Mouse (Mus musculus): ENCODE data around the gene Cbx3. TPM values are rescaled to one million over a fixed set of nuclear protein-coding genes. Genes with fewer than 3 reads are reported as not detected.
A peak's percentile ranks its signal among the peaks of the same experiment; 100 is the strongest.

Cbx3 gene
- total and polyA plus RNA-seq, 3 experiments: 145 to 300 (median 258) TPM

DNA sequence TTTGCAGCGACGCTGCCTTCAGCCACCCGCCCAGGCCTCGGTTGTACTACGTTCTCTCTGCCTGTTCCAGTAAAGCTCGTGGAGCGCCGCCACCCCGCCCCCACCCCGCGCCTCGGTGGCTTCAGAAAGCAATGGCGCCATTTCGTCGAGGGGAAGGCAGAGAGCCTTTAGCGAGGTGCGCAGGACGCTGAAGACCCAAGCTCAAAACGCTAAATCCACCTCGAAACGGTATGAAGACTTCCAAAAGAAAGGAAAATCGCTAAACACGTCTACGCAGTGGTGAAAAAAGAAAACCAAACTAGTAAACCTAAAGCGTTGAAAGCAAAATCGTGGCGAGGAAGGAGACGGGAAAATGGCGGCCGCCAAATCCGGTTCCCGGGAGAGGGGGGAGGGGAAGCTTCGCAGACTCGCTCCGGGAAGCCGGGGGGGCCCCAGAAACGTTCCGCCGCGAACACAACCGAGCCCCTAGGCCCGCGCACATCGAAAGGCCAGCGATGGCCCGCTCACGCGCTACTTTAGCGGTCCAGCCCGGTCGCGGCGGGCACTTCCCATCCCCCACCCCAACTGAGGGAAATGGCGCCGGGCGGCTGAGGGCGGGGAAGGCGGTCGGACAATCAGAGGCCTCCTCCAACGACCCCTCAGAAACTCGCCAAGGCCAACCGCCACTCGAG is 1.1 kb upstream of the Cbx3 start:
- Histone ChIP-seq H3K9ac (ENCODE audit: insufficient read depth, low read depth) (peak overlapping the region; percentile 100), H3K27me3 (replicated peaks) (no peaks in the 10 kb centered on the region), H3K4me3 (replicated peaks in 1 of 3; ENCODE audit: low read depth in 2 of 3, low read length in 2 of 3, poor library complexity in 1 of 3) (peak overlapping the region; percentile 71 to 96 (median 94)), H3K4me2 (ENCODE audit: insufficient read depth, low read depth, poor library complexity, severe bottlenecking) (no peak overlapping the region), H3K27ac (ENCODE audit: insufficient read depth, low read depth) (peak overlapping the region; percentile 97), H3K4me1 (ENCODE audit: control insufficient read depth in 1 of 2, insufficient read depth in 2 of 2) (peaks cover 2 to 43% of the 10 kb centered on the region in 2 experiments; a peak in 3 of 4 replicates), H3K79me2 (replicated peaks; ENCODE audit: control insufficient read depth, extremely low read depth, insufficient read depth, poor library complexity, severe bottlenecking) (peaks cover 69% of the 10 kb centered on the region), H3K9me3 (replicated peaks; ENCODE audit: low read length) (no peaks in the 10 kb centered on the region), H3K36me3 (replicated peaks in 1 of 2; ENCODE audit: control insufficient read depth in 1 of 2, insufficient read depth in 1 of 2, low read length in 1 of 2) (peaks cover 24 to 49% of the 10 kb centered on the region in 2 experiments)
- TF ChIP-seq MXI1 (IDR thresholded peaks at IDR 0.05; ENCODE audit: low read depth, low read length): no peak
- TF ChIP-seq PAX5 (IDR thresholded peaks at IDR 0.05; ENCODE audit: low read length): no peak
- no peak for TF ChIP-seq ETS1 (conservative IDR thresholded peaks at IDR 0.05; ENCODE audit: low read depth, low read length)
- no peak for TF ChIP-seq UBTF (IDR thresholded peaks at IDR 0.05; ENCODE audit: low read depth, low read length)
- no peak for TF ChIP-seq POLR2A (IDR thresholded peaks at IDR 0.05; ENCODE audit: low read depth, low read length)
- TF ChIP-seq RAD21 (IDR thresholded peaks at IDR 0.05; ENCODE audit: low read depth, low read length): no peak
- TF ChIP-seq SIN3A (IDR thresholded peaks at IDR 0.05; ENCODE audit: low read length): no peak
- no peak for TF ChIP-seq NELFE (IDR thresholded peaks at IDR 0.05; ENCODE audit: low read depth, low read length)
- TF ChIP-seq USF1 (IDR thresholded peaks at IDR 0.05; ENCODE audit: low read depth, low read length): no peak
- no peak for TF ChIP-seq CHD2 (IDR thresholded peaks at IDR 0.05; ENCODE audit: low read length)
- TF ChIP-seq MAFK (IDR thresholded peaks at IDR 0.05; ENCODE audit: insufficient replicate concordance, low read length): no peak
- TF ChIP-seq SMC3 (IDR thresholded peaks at IDR 0.05; ENCODE audit: low read depth, low read length): no peak
- TF ChIP-seq E2F4 (IDR thresholded peaks at IDR 0.05; ENCODE audit: insufficient replicate concordance, low read depth, low read length): no peak
- no peak for TF ChIP-seq ZNF384 (IDR thresholded peaks at IDR 0.05; ENCODE audit: low read depth, low read length)
- TF ChIP-seq POLR2AphosphoS2 (IDR thresholded peaks at IDR 0.05; ENCODE audit: low read depth, low read length): no peak
- TF ChIP-seq JUN (IDR thresholded peaks at IDR 0.05; ENCODE audit: insufficient read depth, low read depth, low read length): no peak
- TF ChIP-seq TCF12 (IDR thresholded peaks at IDR 0.05; ENCODE audit: low read depth, low read length): no peak
- dilution Hi-C loops (cut with MboI; ENCODE audit: extremely low pct_ligation_motif_present, extremely low pct_unique_long_range_greater_than_20kb, low sequenced_read_pairs): no loop called here
- peak; percentile 79 for DNase-seq (ENCODE audit: extremely low read depth)
- in situ Hi-C loops (cut with MboI; ENCODE audit: low pct_ligation_motif_present, low pct_unique_long_range_greater_than_20kb, low sequenced_read_pairs): no loop called here

DNA sequence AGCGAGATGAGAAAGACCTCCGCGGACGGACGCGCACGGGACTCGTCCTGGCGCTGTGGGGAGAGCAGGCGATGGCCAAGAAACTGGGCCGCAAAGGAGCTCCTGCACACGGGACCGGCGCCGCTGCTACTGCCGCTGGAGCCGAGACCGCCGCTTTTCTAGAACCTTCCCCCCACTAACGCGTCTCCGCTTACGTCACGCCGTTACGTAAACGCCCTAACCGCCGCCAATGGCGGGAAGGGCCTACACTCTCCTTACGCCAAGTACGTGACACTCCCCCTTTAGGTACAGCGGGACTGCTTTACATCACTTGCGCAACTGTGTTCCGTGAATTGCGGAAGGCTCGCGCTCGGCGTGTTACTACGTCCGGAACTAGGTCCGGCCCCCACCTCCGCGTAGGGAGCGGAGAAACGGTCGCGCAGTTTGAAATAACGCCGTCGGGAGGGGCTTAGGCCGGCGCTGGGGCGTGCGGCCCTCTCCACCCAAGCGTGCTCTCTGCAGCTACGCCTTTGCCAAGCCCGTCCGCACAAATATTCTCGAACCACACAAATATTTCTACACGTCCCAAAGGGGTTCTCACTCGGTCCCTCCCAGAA is 347 bp upstream of the Cbx3 start, which contains the start of gene Hnrnpa2b1:
TSS of gene Hnrnpa2b1 (minus strand) at position 180 of the 596 bp plus-strand sequence.
- DNase-seq (ENCODE audit: extremely low read depth): peak; percentile 98
- H3K9ac ChIP-seq (ENCODE audit: insufficient read depth, low read depth): peak within 1 kb of the TSS; percentile 100
- in situ Hi-C loops (cut with MboI; ENCODE audit: low pct_ligation_motif_present, low pct_unique_long_range_greater_than_20kb, low sequenced_read_pairs): no loop called here
- dilution Hi-C loops (cut with MboI; ENCODE audit: extremely low pct_ligation_motif_present, extremely low pct_unique_long_range_greater_than_20kb, low sequenced_read_pairs): no loop called here
- no peak for TF ChIP-seq UBTF (IDR thresholded peaks at IDR 0.05; ENCODE audit: low read depth, low read length)
- no peak for TF ChIP-seq SIN3A (IDR thresholded peaks at IDR 0.05; ENCODE audit: low read length)
- TF ChIP-seq ZKSCAN1 (IDR thresholded peaks at IDR 0.05; ENCODE audit: borderline replicate concordance, low read depth, low read length): no peak
- TF ChIP-seq MXI1 (IDR thresholded peaks at IDR 0.05; ENCODE audit: low read depth, low read length): no peak
- TF ChIP-seq RAD21 (IDR thresholded peaks at IDR 0.05; ENCODE audit: low read depth, low read length): no peak
- no peak for TF ChIP-seq POLR2AphosphoS2 (IDR thresholded peaks at IDR 0.05; ENCODE audit: low read depth, low read length)
- TF ChIP-seq E2F4 (IDR thresholded peaks at IDR 0.05; ENCODE audit: insufficient replicate concordance, low read depth, low read length): no peak
- TF ChIP-seq CHD2 (IDR thresholded peaks at IDR 0.05; ENCODE audit: low read length): no peak
- TF ChIP-seq MYC (IDR thresholded peaks at IDR 0.05; ENCODE audit: low read depth, low read length): no peak
- no peak for TF ChIP-seq ZNF384 (IDR thresholded peaks at IDR 0.05; ENCODE audit: low read depth, low read length)
- peak; percentile 96 for TF ChIP-seq TBP (conservative IDR thresholded peaks at IDR 0.05; ENCODE audit: low read depth, low read length)
- TF ChIP-seq IRF4 (IDR thresholded peaks at IDR 0.05; ENCODE audit: low read depth, low read length): no peak
- TF ChIP-seq ELF1 (IDR thresholded peaks at IDR 0.05; ENCODE audit: low read depth, low read length): no peak
- TF ChIP-seq MAFK (IDR thresholded peaks at IDR 0.05; ENCODE audit: insufficient replicate concordance, low read length): no peak
- no peak for TF ChIP-seq SMC3 (IDR thresholded peaks at IDR 0.05; ENCODE audit: low read depth, low read length)
- peak; percentile 95 for TF ChIP-seq POLR2A (IDR thresholded peaks at IDR 0.05; ENCODE audit: low read depth, low read length)
- H3K36me3 ChIP-seq (replicated peaks in 1 of 2; ENCODE audit: control insufficient read depth in 1 of 2, insufficient read depth in 1 of 2, low read length in 1 of 2): peaks cover 19 to 48% of the 10 kb centered on the region in 2 experiments
- H3K27me3 ChIP-seq (replicated peaks): no peaks in the 10 kb centered on the region
- H3K4me1 ChIP-seq (ENCODE audit: control insufficient read depth in 1 of 2, insufficient read depth in 2 of 2): peaks cover 2 to 39% of the 10 kb centered on the region in 2 experiments; a peak in 3 of 4 replicates
- H3K4me2 ChIP-seq (ENCODE audit: insufficient read depth, low read depth, poor library complexity, severe bottlenecking): no peak within 1 kb of the TSS
- peak within 1 kb of the TSS; percentile 71 to 99 (median 94) for H3K4me3 ChIP-seq (replicated peaks in 1 of 3; ENCODE audit: low read depth in 2 of 3, low read length in 2 of 3, poor library complexity in 1 of 3)
- H3K9me3 ChIP-seq (replicated peaks; ENCODE audit: low read length): no peaks in the 10 kb centered on the region
- peak within 1 kb of the TSS; percentile 99 for H3K27ac ChIP-seq (ENCODE audit: insufficient read depth, low read depth)
- peaks cover 75% of the 10 kb centered on the region for H3K79me2 ChIP-seq (replicated peaks; ENCODE audit: control insufficient read depth, extremely low read depth, insufficient read depth, poor library complexity, severe bottlenecking)

All from CH12.LX (cell line).